Mouse (Mus musculus) layer of hippocampus, adult 18-20 months (tissue): ENCODE results near the gene Siah2. TPM values are rescaled to one million over a fixed set of nuclear protein-coding genes. Genes with fewer than 3 reads are reported as not detected.

Experiments
- DNase-seq, 2 experiments: peaks; one replicate each; pipeline ENCODE4 v3.0.0; 2022; ENCODE audit warnings: low spot score in 2 of 2
- total RNA-seq, 2 experiments: library from RNA; stranded (reverse); gene quantifications; 2 replicates each; pipeline ENCODE4 v1.2.3; 2021

Siah2 gene
- total RNA-seq, 2 experiments from 2014 or later, result 17.4 to 17.5 TPM

DNA sequence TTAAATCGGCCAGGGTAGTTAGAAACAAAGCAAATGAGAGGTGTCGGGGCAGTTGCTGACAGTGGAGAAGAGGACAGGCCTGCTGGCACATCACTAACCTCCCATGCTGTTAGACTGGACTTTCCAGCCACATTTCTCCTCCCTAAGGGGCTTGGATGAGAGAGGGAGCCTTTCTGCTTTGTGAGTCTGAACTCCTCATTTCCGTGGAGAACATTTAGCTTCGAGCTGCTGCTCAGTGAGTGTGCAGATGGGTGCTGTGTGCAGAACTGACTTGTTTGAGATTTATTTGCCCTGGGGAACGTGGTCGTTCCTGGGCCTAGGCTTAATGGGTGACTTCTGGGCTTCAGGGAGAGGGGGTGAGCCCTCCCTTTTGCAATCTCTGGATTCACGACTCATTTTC is 3.3 kb upstream of the Siah2 start:
- no peak for DNase-seq

DNA sequence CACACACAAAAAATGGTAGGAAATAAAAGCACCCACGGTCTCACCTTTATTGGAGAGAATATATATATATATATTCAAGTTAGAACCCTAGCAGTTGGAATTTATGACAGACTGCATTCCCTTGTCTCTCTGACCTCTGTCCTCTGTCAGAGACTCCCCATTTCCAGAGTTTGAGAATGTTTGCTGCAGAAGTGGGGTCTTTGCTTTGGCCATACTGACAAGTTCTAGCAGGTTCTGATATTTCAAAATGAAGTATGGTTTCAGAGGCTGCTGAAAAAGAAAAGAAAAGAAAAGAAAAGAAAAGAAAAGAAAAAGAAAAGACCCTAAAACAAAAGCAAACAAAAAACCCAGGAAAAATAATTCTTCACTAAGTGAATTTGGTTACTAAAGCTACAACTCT is 2.8 kb upstream of the Siah2 start:
- DNase-seq, result no peak

DNA sequence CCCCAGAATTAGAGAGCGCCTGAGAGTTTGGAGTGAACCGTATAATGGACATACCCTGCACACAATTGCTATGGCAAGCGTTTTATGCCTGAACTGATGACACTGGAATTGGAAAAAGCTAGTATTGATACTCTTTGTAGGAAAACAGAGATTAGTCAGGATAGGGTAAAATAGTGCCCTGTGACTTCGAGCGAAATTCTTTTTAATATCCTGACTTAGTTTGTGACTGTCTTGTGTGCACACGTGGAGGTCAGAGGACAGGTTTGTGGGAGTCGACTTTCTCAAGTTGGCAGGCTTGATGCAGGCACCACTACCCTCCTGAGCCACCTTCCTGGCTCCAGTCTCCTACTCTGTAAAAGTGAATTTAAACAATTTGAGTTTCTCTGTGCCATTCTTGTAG is 1.1 kb upstream of the Siah2 start:
- DNase-seq, result no peak

DNA sequence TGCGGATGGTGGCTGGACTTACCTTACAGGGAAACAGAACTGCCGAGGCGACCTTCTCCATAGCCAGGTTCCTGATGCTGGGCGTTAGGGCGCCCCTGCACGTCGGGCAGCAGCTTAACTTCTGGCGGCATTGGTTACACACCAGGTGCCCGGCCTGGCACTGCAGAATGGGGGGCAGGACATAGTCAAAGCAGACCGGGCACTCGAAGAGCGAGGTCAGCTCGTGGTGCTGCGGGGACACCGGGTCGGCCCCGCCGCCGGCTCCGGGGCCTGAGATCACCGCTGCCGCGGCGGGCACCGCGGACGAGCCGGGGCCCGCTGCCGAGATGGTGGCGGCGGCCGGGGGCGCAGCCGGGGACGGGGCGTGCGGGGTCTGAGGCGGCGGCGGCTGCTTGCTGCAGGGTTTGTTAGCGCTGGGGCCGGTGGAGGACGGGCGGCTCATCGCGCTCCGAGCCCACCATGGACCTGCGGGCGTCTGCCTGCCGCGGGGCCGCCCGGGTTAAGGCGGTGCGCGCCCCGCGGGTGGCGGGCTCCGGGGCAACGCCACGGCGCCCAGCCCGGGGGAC is 743 bp downstream of the Siah2 start:
- DNase-seq, result peak; percentile 9 to 63

DNA sequence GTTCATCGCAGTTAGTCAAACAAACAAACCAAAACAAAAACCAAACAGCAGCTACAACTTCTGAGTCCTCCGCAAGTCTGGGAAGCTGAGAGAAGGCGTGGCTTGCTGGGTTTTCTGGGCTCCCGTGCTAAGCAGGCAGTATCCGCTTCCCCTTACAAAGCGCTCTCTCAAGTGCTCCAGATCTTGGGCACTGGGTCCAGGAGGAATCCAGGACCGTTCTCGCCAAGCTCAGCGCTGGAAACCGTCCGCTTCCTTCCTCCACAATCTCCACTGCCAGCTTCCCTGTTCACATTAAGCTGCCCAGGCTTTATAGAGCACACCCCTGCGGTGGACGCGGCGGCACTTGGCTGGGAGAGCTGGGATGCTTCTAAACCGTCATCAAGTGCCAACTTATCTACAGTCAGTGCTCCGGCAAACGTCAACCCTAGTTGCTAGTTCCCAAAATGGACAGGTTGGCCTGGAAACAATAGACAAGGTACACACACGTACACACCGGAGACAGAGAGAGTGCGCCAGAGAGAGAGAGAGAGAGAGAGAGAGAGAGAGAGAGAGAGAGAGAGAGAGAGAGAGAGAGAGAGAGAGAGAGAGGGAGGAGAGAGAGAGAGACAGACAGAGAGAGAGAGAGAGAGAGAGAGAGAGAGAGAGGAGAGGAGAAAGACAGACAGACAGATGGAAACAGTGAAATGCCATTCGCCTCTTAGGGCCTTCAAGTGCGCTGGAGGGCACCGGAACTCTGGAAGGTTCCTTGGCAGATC is 1.4 kb downstream of the Siah2 start:
- DNase-seq, result peak; percentile 42 to 70

DNA sequence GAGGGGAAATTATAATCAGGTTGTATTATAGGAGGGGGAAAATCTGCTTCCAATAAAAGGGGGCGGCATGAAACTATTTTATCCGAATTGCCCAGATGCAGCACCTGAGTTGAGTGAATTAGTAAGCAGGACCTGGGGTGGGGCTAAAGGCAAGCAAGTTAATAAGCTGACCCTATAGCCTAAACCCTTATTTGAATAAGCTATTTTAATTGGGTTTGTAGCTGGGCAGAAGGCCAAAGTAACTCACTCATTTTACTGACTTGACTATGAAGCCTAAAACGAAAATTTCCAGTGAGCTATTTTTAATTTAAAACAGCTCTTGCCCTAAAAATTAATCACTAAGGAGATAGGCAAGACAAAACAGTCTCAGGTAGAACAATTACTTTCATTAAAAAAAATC is 2.5 kb downstream of the Siah2 start:
- DNase-seq, result no peak

DNA sequence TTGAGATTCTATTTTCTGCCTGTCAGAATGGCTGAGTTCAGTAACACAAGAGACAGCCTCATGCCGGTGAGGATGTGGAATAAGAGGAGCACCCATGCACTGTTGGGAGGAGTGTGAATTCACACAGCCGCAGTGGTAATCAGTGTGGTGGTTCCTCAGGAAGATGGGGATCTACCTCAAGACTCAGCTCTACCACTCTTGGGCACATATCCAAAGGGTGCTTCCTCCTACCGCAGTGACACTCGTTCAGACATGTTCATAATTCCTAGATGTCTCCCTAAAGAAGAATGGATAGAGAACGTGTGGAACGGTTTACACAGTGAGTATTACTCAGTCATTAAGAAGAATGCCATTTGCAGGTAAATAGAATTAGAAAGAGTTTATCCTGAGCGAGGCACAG is 3.1 kb downstream of the Siah2 start:
- DNase-seq, result no peak

DNA sequence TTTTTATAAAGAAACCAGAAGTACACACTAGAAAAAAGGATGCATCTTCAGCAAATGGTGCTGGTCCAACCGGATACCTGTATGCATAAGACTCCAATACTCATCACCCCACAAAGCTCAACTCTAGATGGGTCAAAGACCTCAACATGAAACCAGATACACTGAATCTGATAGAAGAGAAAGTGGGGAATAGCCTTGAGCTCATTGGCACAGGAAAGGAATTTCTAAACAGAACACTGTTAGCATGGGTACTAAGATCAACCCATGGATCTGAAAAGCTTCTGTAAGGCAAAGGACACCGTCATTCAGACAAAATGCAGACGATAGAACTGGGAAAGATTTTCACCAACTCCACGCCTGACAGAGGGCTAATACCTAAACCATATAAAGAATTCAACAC is 3.6 kb downstream of the Siah2 start:
- no peak for DNase-seq

DNA sequence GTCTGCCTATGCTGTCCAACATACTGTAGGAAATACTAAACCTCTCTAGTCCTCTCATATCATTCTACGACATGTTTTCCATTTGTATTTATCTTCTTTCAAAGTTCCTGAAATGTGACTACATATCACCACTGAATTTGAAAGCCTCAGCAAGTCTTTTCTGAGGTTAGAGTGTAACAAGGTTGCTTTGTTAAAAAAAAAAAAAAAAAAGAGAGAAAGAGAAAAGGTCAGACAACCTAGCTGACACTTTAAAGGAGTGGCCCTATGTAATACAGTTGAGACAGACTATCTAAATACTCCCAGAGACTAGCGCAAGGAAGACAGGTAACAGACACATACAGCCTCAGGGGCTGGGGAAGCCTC is 5.3 kb downstream of the Siah2 start:
- DNase-seq, result no peak

DNA sequence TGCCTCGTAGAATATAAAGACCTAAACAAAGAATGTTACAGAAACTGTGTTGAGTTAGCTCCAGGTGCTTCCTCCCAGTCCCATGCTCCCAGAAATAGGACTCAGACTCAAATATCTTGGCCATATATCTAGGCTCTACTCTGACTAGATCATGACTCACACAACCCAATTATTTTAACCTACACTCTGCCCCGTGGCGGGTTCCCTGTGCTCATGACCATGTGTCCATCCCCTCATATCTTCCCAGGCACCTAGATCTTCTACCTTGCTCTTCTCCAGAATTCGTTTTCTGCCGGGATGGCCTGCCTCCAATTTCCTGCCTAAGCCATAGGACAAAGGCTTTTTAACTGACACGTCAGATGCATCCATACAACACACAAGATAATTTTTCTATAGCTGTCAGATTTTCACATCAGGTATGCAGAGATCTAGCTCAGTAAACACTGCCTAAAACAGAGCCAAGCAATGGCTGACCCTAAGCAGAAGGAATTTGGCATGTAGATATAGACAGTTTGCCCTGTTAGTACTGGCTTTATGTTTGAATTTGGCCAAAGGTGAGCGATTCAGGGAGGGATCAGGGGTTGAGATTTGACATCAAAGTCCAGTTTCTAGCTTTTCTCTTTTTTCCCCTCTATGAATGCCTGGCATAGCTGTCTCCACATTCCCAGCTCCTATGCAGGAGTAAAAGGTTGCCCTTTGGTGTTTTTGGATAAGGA is 5.8 kb downstream of the Siah2 start:
- DNase-seq, result no peak

DNA sequence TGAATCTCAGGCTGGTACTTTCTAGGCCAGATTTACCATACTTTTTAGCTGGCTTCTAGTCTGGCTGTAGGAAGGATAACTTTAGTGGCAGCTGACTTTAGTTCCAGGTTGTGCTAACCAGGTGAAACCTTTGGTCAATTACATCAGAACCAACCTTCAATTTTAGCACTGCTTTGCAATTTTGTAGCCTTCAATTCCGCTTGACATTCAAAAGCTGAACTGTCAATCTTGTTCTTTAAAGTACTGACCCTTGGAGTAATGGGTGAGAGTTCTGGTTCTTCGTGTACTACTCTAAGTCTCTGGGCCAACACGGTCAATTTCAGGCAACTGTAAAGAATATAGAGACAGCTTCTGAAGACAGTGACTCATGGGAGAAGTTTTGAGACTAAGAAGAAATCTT is 6.8 kb downstream of the Siah2 start:
- DNase-seq, result no peak

DNA sequence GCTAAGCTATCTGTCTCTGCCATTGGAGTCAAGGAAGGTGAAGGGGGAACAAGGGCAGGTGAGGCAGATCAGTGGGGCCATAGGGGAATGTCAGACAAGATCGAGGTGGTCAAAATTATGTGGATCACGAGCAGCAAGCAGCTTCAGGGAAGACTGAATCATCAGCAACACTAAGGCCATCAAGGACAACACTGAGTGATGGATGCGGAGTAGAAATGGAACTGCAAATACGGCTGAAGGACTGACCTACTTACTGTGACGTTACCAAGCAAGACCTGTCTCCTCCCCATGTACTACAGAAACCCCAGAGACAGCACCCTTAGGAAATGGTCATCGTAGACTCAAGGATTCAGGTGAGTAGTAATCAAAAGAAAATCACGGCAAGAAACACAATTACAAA is 8.9 kb downstream of the Siah2 start:
- no peak for DNase-seq

DNA sequence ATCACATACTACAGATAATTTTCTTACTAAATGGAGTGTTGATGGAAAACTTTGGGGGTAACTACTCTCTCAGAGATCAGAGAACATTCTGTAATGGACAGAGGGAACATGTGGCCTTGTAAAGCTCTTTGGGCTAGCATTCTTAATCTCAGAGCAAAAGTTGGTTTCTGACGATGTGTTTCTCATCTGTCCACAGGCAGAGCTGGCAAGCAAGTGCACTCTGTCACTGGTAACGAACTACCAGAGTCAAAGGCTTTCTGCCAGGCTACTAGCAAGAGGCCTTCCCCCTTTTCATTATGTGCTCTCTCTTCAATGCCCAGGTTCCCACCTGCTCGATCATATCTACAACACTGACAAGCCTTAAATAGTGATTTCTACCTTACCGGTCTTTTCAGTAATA is 9.9 kb downstream of the Siah2 start:
- no peak for DNase-seq

DNA sequence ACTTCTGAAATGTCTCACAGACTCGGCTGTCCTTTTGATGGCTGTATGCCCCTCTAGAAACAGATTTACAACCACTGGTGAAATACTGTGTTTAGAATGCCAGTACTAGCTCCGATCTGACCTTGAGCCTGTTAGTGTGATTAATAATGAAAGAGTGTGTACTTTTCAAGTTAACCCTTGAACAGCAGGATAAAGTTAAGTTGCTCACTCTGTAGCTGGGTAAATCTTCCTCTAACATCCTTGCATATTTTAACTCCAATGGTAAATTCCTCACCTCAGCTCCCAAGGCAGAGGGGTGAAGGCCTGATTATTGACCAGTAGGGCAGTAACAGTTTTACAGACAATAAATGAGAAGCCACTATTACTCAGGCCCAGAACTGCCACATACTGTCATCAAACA is 10.4 kb downstream of the Siah2 start:
- no peak for DNase-seq

DNA sequence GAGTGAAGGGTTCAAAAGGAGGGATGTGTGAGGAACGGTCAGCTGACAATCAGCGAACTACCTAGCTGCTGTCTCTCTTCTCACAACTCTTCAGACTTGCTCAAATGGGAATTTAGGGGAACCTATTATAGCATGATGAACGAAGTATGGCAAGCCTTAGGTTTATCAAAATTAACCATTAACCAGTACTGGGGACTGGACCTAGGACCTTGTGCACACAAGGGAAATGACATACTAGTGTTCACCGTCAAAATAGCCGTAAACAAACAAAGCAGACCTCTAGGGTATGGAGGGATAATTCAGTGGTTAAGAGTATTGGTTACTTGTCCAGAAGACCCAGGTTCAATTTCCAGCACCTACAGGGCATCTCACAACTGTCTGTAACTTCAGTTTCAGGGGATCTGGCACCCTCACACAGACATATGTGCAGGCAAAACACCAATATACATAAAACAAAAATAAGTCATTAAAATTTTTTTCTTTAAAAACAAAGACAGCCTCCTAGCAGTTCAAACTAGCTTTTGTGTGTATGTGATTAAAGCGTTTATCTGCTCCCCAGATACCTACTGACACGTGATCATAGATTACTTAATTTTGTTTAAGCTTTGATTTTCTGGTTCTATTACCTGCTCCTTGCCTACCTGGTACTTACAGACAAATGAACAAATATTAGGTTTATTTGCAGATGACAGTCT is 11.1 kb downstream of the Siah2 start:
- no peak for DNase-seq

DNA sequence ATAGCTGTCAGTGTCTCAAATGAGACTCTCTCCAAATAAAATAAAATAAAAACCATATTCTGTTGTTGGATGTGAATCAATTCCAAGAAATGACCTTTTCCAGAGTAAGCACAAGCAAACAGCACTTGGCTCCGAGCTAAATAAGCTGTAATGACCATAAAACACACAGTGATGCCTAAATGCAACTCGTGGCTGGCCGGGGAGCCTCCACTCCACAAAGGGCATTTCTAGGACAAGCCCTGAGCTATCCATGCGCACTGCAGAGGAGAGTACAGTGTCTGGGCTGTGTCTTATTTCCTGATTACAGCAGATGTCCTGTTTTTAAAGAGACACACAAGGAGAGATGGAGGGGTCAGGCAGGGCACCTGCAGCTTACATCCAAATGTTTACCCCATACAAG is 12.2 kb downstream of the Siah2 start:
- DNase-seq, result no peak

DNA sequence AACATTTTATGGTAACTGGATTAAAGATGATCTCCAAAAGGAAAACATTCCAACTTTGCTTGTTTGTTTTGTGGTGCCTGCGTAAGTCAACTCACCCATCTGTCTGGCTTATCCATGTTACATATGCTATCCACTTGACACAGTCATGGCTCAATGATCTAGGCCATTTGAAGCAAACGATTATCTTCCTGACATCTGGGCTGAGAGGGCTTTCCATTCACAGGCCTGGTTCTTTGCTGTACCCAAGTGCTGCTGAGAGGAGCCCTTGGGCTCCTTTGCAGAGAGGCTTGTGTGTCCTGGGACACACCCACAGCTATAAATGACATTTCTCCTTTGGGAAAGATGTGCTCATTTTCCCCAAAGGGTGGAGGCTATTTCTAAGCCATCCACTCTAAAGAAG is 13.3 kb downstream of the Siah2 start:
- no peak for DNase-seq

DNA sequence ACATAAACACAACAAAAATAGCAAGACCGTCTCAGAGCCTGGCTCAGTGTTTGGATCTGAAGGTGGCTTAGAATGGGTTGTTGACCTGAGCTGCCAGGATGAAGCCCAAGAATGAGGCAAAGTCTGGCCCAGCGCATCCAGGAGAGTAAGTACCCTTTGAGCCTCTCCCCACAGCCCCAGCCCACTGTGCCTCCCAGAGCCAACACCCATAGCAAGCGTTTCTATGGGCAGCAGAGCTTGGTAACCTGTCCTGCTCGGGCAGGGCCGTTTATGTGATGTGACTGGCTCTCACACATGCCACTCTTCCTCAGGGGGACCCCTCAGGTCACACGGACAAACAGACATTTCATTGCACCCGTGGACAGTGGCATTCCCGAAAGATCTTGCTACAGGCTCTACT is 13.8 kb downstream of the Siah2 start:
- DNase-seq, result no peak

DNA sequence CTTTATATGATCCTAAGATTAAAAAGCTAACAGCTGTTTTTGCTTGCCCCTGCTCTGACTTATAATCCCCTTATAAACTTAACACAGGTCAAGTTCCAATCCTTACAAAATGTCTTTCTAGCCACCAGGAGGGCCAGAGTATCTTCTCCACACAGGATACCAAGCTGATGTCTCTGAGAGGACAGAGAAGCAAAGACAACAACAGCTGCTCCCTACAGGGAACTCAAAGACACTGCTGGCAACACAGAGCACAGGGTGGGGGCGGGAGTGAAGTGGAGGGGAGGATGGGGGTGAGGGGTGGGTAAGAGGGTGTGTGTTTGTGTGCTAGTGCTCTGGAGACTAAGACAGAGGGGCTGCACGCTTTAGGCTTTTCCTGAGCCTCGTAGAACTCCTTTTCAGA is 14.6 kb downstream of the Siah2 start:
- DNase-seq, result no peak

DNA sequence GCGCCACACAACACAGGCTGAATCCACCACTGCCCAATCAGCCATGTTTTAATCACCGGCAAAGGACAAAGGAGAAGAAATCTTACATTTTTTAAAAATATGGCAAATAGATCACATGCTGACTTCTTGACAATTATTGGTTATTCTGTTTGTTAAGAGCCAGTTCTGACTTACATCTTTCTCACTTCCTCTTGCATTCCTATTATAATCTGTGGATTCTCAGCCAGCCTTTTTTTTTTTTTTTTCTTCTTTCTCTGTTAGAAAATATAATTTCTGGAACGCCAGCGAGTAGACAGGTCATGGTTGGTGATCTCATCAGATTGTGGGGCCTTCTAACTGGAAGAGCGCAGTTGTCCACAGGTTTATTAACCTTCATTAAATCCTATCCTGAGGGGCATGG is 18.9 kb downstream of the Siah2 start:
- no peak for DNase-seq

DNA sequence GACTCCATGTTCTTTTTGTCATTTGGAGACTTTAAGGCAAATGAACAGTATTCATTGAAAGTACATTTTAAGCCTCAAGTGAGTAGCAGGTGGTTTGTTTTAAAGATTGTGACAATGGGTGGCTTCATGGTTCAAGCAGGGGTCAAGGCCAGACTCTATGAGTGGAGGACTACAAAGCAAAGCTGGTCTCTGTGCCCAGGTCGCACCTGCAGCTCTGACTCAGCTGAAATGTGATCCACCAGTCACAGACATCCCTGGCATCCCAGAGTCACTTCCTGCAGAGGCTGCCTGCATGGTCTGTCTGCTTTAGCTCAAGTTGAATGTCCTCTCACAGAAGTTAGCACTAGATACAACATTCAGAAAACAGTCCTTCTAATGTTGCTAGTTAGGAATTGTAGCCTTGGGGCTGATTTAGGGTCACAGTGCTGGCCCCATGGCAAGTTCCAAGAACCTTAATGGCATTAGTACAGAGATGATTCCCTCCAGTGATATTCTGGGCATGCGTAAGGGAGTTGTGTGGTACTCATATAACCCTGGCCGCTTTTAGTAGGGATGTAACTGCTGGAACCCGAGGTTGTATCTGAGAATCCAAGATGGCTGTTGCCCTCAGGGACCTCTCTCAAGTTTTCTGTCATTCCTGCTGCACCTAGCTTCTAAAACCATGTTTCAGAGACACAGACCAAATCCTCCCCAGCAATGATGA is 19.6 kb downstream of the Siah2 start:
- DNase-seq, result no peak
